Mouse (Mus musculus): Measurements from ENCODE around the gene Kcnj1.

Gene Kcnj1

GRCm38 (mm10) chr9:32400212-32400611 lies 27.9 kb downstream of the Kcnj1 start:
- no peak for DNase-seq (ENCODE audit: low spot score)

GRCm38 (mm10) chr9:32400662-32401161 lies 28.4 kb downstream of the Kcnj1 start:
- DNase-seq (ENCODE audit: low spot score) = peak; percentile 29

- peak; percentile 89 for DNase-seq (ENCODE audit: low spot score)
Measured at GRCm38 (mm10) chr9:32405191-32405925, 33.1 kb downstream of the Kcnj1 start.

- DNase-seq (ENCODE audit: low spot score) = no peak
Measured at GRCm38 (mm10) chr9:32408730-32409059, 36.4 kb downstream of the Kcnj1 start.

- DNase-seq (ENCODE audit: low spot score) = peak; percentile 68
Measured at GRCm38 (mm10) chr9:32409060-32409961, 37.0 kb downstream of the Kcnj1 start.

- no peak for DNase-seq (ENCODE audit: low spot score)
Measured at GRCm38 (mm10) chr9:32410671-32411070, 38.4 kb downstream of the Kcnj1 start.

- no peak for DNase-seq (ENCODE audit: low spot score)
Measured at GRCm38 (mm10) chr9:32411507-32411906, 39.2 kb downstream of the Kcnj1 start.

GRCm38 (mm10) chr9:32412836-32413580 lies 40.7 kb downstream of the Kcnj1 start:
- DNase-seq (ENCODE audit: low spot score) = no peak

- no peak for DNase-seq (ENCODE audit: low spot score)
Measured at GRCm38 (mm10) chr9:32414956-32415355, 42.7 kb downstream of the Kcnj1 start.

GRCm38 (mm10) chr9:32415952-32416351 lies 43.7 kb downstream of the Kcnj1 start:
- no peak for DNase-seq (ENCODE audit: low spot score)

- DNase-seq (ENCODE audit: low spot score) = peak; percentile 53
Measured at GRCm38 (mm10) chr9:32417466-32418116, 45.3 kb downstream of the Kcnj1 start.

GRCm38 (mm10) chr9:32420711-32421110 lies 48.4 kb downstream of the Kcnj1 start:
- DNase-seq (ENCODE audit: low spot score) = no peak

GRCm38 (mm10) chr9:32425321-32425720 lies 53.0 kb downstream of the Kcnj1 start:
- DNase-seq (ENCODE audit: low spot score) = no peak

- DNase-seq (ENCODE audit: low spot score) = no peak
Measured at GRCm38 (mm10) chr9:32431061-32431460, 58.8 kb downstream of the Kcnj1 start.

- DNase-seq (ENCODE audit: low spot score) = no peak
Measured at GRCm38 (mm10) chr9:32434241-32435213, 62.2 kb downstream of the Kcnj1 start.

GRCm38 (mm10) chr9:32443115-32443514 lies 70.8 kb downstream of the Kcnj1 start:
- no peak for DNase-seq (ENCODE audit: low spot score)

- peak; percentile 61 for DNase-seq (ENCODE audit: low spot score)
Measured at GRCm38 (mm10) chr9:32443817-32444216, 71.5 kb downstream of the Kcnj1 start.

- DNase-seq (ENCODE audit: low spot score) = no peak
Measured at GRCm38 (mm10) chr9:32444453-32445201, 72.3 kb downstream of the Kcnj1 start.

GRCm38 (mm10) chr9:32445789-32446188 lies 73.5 kb downstream of the Kcnj1 start:
- DNase-seq (ENCODE audit: low spot score) = peak; percentile 61

- no peak for DNase-seq (ENCODE audit: low spot score)
Measured at GRCm38 (mm10) chr9:32448766-32449165, 76.5 kb downstream of the Kcnj1 start.
